Mouse (Mus musculus): Measurements from ENCODE around the gene Pip4k2a. TPM values are rescaled to one million over a fixed set of nuclear protein-coding genes. Genes with fewer than 3 reads are reported as not detected.

Pip4k2a gene
- total and polyA plus RNA-seq, 3 experiments, result 6.6 to 52.9 (median 20.8) TPM

- Histone ChIP-seq H3K4me2 (ENCODE audit: insufficient read depth, low read depth, poor library complexity, severe bottlenecking) (no peak overlapping the region), H3K36me3 (replicated peaks in 1 of 2; ENCODE audit: control insufficient read depth in 1 of 2, insufficient read depth in 1 of 2, low read length in 1 of 2) (no peaks in the 10 kb centered on the region), H3K4me1 (ENCODE audit: control insufficient read depth in 1 of 2, insufficient read depth in 2 of 2) (0 out of 4 replicates have a peak, but pooled peaks cover 0 to 2% of the 10 kb centered on the region in 2 experiments), H3K27me3 (replicated peaks) (no peaks in the 10 kb centered on the region), H3K27ac (ENCODE audit: insufficient read depth, low read depth) (no peak overlapping the region), H3K79me2 (replicated peaks; ENCODE audit: control insufficient read depth, extremely low read depth, insufficient read depth, poor library complexity, severe bottlenecking) (no peaks in the 10 kb centered on the region), H3K4me3 (replicated peaks in 1 of 3; ENCODE audit: low read depth in 2 of 3, low read length in 2 of 3, poor library complexity in 1 of 3) (no peak overlapping the region), H3K9ac (ENCODE audit: insufficient read depth, low read depth) (no peak overlapping the region), H3K9me3 (replicated peaks; ENCODE audit: low read length) (no peaks in the 10 kb centered on the region)
- TF ChIP-seq KAT2A (IDR thresholded peaks at IDR 0.05; ENCODE audit: insufficient replicate concordance, low read length), result no peak
- no peak for TF ChIP-seq TBP (conservative IDR thresholded peaks at IDR 0.05; ENCODE audit: low read depth, low read length)
- no peak for TF ChIP-seq ZC3H11A (IDR thresholded peaks at IDR 0.05; ENCODE audit: low read depth, low read length)
- TF ChIP-seq BHLHE40 (IDR thresholded peaks at IDR 0.05; ENCODE audit: low read depth, low read length), result no peak
- TF ChIP-seq ZKSCAN1 (IDR thresholded peaks at IDR 0.05; ENCODE audit: borderline replicate concordance, low read depth, low read length), result no peak
- no peak for TF ChIP-seq PAX5 (IDR thresholded peaks at IDR 0.05; ENCODE audit: low read length)
- TF ChIP-seq E2F4 (IDR thresholded peaks at IDR 0.05; ENCODE audit: insufficient replicate concordance, low read depth, low read length), result no peak
- TF ChIP-seq MEF2A (IDR thresholded peaks at IDR 0.05; ENCODE audit: borderline replicate concordance, low read depth, low read length), result no peak
- no peak for TF ChIP-seq RAD21 (IDR thresholded peaks at IDR 0.05; ENCODE audit: low read depth, low read length)
- no peak for TF ChIP-seq UBTF (IDR thresholded peaks at IDR 0.05; ENCODE audit: low read depth, low read length)
- TF ChIP-seq EP300 (IDR thresholded peaks at IDR 0.05; ENCODE audit: low read length), result no peak
- no peak for TF ChIP-seq HCFC1 (IDR thresholded peaks at IDR 0.05; ENCODE audit: low read depth, low read length)
- dilution Hi-C loops (cut with MboI; ENCODE audit: extremely low pct_ligation_motif_present, extremely low pct_unique_long_range_greater_than_20kb, low sequenced_read_pairs), result no loop called here
- DNase-seq (ENCODE audit: extremely low read depth), result no peak
- in situ Hi-C loops (cut with MboI; ENCODE audit: low pct_ligation_motif_present, low pct_unique_long_range_greater_than_20kb, low sequenced_read_pairs), result no loop called here
Observed at GRCm38 (mm10) chr2:18831031-18831774, 166.7 kb downstream of the Pip4k2a start.

DNA sequence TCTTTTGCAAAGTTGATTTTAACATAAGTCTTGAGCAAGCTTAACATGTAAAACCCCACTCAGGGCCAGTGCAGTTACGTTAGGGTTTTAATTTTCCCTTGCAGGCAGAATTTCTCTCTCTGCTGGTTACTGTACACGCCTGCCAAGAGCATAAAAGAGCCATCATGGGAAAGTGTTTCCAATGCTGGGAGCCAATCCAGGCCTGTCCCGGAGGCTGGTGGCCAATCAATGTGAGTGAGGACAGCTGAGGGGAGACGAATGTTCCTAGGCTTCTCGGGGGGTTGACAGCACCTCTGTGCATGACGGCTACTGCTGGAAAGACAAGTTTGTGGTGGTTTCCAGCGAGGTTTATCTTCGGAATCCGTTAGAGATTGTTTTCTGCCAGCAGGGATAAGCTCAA is 175.2 kb downstream of the Pip4k2a start:
- Histone ChIP-seq H3K9me3 (replicated peaks; ENCODE audit: low read length) (no peaks in the 10 kb centered on the region), H3K27ac (ENCODE audit: insufficient read depth, low read depth) (no peak overlapping the region), H3K79me2 (replicated peaks; ENCODE audit: control insufficient read depth, extremely low read depth, insufficient read depth, poor library complexity, severe bottlenecking) (no peaks in the 10 kb centered on the region), H3K4me3 (replicated peaks in 1 of 3; ENCODE audit: low read depth in 2 of 3, low read length in 2 of 3, poor library complexity in 1 of 3) (no peak overlapping the region), H3K4me1 (ENCODE audit: control insufficient read depth in 1 of 2, insufficient read depth in 2 of 2) (peaks cover 5 to 26% of the 10 kb centered on the region in 2 experiments; a peak in 3 of 4 replicates), H3K9ac (ENCODE audit: insufficient read depth, low read depth) (no peak overlapping the region), H3K27me3 (replicated peaks) (no peaks in the 10 kb centered on the region), H3K4me2 (ENCODE audit: insufficient read depth, low read depth, poor library complexity, severe bottlenecking) (no peak overlapping the region), H3K36me3 (replicated peaks in 1 of 2; ENCODE audit: control insufficient read depth in 1 of 2, insufficient read depth in 1 of 2, low read length in 1 of 2) (no peaks in the 10 kb centered on the region)
- no peak for TF ChIP-seq MXI1 (IDR thresholded peaks at IDR 0.05; ENCODE audit: low read depth, low read length)
- no peak for TF ChIP-seq EP300 (IDR thresholded peaks at IDR 0.05; ENCODE audit: low read length)
- TF ChIP-seq USF2 (conservative IDR thresholded peaks at IDR 0.05; ENCODE audit: low read depth, low read length), result no peak
- TF ChIP-seq ZMIZ1 (IDR thresholded peaks at IDR 0.05; ENCODE audit: low read depth, low read length), result no peak
- no peak for TF ChIP-seq GABPA (IDR thresholded peaks at IDR 0.05; ENCODE audit: insufficient replicate concordance, low read depth, low read length)
- no peak for TF ChIP-seq E2F4 (IDR thresholded peaks at IDR 0.05; ENCODE audit: insufficient replicate concordance, low read depth, low read length)
- no peak for TF ChIP-seq MAFK (IDR thresholded peaks at IDR 0.05; ENCODE audit: insufficient replicate concordance, low read length)
- TF ChIP-seq NRF1 (IDR thresholded peaks at IDR 0.05; ENCODE audit: low read depth, low read length), result no peak
- TF ChIP-seq SIN3A (IDR thresholded peaks at IDR 0.05; ENCODE audit: low read length), result no peak
- TF ChIP-seq ZC3H11A (IDR thresholded peaks at IDR 0.05; ENCODE audit: low read depth, low read length), result no peak
- TF ChIP-seq MAZ (IDR thresholded peaks at IDR 0.05; ENCODE audit: low read depth, low read length), result no peak
- no peak for TF ChIP-seq RAD21 (IDR thresholded peaks at IDR 0.05; ENCODE audit: low read depth, low read length)
- in situ Hi-C loops (cut with MboI; ENCODE audit: low pct_ligation_motif_present, low pct_unique_long_range_greater_than_20kb, low sequenced_read_pairs) (no loop called here), dilution Hi-C loops (cut with MboI; ENCODE audit: extremely low pct_ligation_motif_present, extremely low pct_unique_long_range_greater_than_20kb, low sequenced_read_pairs) (no loop called here)
- DNase-seq (ENCODE audit: extremely low read depth), result no peak

Measured in CH12.LX (cell line).